Comparison of ENCODE assay signal across 21 mouse cellular contexts in the genomic region with DNA sequence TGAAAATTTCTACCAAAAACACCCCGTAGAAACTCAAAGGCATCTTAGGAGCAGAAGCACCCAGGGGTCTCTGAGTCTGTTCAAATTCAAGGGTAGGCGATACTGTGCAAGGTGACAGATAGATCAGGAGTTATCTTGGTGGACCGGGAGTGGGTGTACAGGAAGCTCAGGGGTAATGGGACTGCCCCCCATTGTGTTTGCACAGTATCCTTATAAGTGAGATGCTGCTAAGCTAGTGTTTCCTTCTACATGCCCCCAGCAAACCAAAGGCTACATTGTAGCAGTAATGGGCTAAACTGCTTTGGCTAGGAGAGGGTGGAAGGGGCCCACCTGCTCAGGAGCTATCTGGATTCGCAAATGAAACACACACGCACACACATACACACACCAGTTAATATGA. TPM values are rescaled to one million over a fixed set of nuclear protein-coding genes. Genes with fewer than 3 reads are reported as not detected.
"Had no signal": no experiment of that assay in that cellular context is flagged by ENCODE, and none has a peak within 500 bp of the region (broad histone marks: within the 10 kb centered on the region; RNA-seq: fewer than 3 reads in every experiment).

No protein-coding gene starts in this region.

- H3K27me3 ChIP-seq: neural tube, embryonic 12.5 days; stomach, embryonic 15.5 days had no signal

- H3K27ac ChIP-seq: neural tube, embryonic 12.5 days; neural tube, embryonic 13.5 days; neural tube, embryonic 15.5 days; stomach, embryonic 15.5 days; stomach, postnatal 0 days had no signal

- DNase-seq: retina, postnatal 1 day; right cerebral cortex, adult 18-20 months; right cerebral cortex, postnatal 14 days; right cerebral cortex, postnatal 25 days; right cerebral cortex, postnatal 4 days; spleen, adult 18-20 months; thymus, adult 18-20 months; thymus, adult 2 months; thymus, postnatal 14 days; thymus, postnatal 25 days; thymus, postnatal 36 days; thymus, postnatal 4 days had no signal

- H3K36me3 ChIP-seq: neural tube, embryonic 12.5 days; neural tube, embryonic 13.5 days; neural tube, embryonic 15.5 days; stomach, embryonic 15.5 days had no signal

- H3K4me3 ChIP-seq: neural tube, embryonic 12.5 days; neural tube, embryonic 13.5 days; neural tube, embryonic 15.5 days; stomach, embryonic 15.5 days had no signal

- H3K9ac ChIP-seq: neural tube, embryonic 12.5 days; neural tube, embryonic 13.5 days; neural tube, embryonic 15.5 days; stomach, embryonic 15.5 days had no signal

- H3K9me3 ChIP-seq: neural tube, embryonic 12.5 days; neural tube, embryonic 13.5 days; neural tube, embryonic 15.5 days; stomach, embryonic 15.5 days had no signal

RNA-seq across cellular contexts. Expression of gene Foxl1, which starts 33.7 kb away (rescaled TPM):
- total RNA-seq: neutrophil, adult 5-6 weeks had no signal
- polyA plus RNA-seq: neural tube, embryonic 14.5 days; spleen, adult 2 months; testis, adult 2 months had no signal

RNA-seq across cellular contexts. Expression of gene Foxc2, which starts 45.5 kb away (rescaled TPM):
- total RNA-seq: neutrophil, adult 5-6 weeks had no signal
